Mouse (Mus musculus): ENCODE data around the gene Ccdc185. TPM values are rescaled to one million over a fixed set of nuclear protein-coding genes. Genes with fewer than 3 reads are reported as not detected.

Ccdc185 gene
- polyA plus RNA-seq, 1 experiment from 2014 or later = not detected

DNA sequence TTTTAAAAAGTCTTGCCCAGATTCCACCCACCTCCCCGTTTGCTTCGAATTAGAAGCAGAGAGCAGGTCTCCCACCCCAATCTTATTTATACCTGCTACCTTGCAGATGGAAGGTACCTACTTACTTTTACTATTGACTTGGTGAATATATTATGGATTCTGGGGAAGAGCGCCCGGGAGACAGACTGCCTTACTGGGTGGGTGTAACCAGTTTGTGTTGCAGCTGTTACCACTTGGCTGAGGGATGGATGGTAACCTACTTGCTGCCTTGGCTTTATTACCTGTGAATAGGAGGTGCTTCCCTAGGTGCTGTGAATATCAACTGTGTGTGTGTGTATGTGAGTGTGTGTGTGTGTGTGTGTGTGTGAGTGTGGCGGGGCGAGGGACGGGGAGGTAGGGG lies 26.6 kb upstream of the Ccdc185 start:
- Histone ChIP-seq H3K27ac (no peak overlapping the region), H3K4me2 (no peak overlapping the region), H3K4me1 (peaks cover 3% of the 10 kb centered on the region; the same call in 1 of the 2 replicates), H3K9me3 (no peaks in the 10 kb centered on the region), H3K36me3 (replicated peaks) (no peaks in the 10 kb centered on the region), H3K9ac (no peak overlapping the region), H3K27me3 (no peaks in the 10 kb centered on the region), H3K4me3 (replicated peaks) (no peak overlapping the region)
- no peak for ATAC-seq (ENCODE audit: low FRiP score)
- WGBS = 87% methylated on average over 7 of the region's 7 CpGs

DNA sequence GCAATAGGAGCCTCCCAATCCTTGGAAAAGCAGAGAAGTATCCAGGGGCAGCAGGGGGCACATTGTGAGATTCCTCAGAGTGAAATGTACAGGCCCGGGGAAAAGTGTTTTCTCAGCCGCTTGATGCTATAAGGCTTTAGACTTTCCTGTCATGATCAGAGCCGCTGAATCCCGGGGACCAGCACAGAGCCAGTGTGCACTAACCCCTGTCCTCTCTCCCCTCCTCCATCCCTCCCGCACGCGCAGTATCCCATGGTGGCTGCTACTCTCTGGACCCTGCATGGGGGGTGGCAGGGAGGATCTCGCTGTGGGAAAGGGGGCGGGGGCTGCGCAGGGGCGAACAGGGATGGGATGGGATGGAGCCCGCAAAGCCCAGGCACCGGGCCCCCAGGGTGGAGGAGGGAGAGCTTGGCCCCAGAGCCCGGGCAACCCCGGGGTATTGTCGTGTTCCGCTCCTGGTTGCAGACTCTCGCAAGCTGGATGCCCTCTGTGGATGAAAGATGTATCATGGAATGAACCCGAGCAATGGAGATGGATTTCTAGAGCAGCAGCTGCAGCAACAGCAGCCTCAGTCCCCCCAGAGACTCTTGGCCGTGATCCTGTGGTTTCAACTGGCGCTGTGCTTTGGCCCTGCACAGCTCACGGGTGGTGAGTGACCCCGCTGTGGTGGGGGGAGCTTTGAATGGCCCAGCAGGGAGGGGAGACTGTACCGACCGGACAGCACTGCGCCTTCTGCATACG lies 15.7 kb upstream of the Ccdc185 start:
- Histone ChIP-seq H3K27ac (peak overlapping the region; percentile 76), H3K4me2 (peak overlapping the region; percentile 96), H3K36me3 (replicated peaks) (no peaks in the 10 kb centered on the region), H3K9ac (peak overlapping the region; percentile 70), H3K9me3 (no peaks in the 10 kb centered on the region), H3K27me3 (peaks cover 43% of the 10 kb centered on the region), H3K4me1 (peaks cover 25% of the 10 kb centered on the region), H3K4me3 (replicated peaks) (peak overlapping the region; percentile 65)
- WGBS = under 1% methylated on average over 27 of the region's 27 CpGs
- ATAC-seq (ENCODE audit: low FRiP score) = peak; percentile 69

DNA sequence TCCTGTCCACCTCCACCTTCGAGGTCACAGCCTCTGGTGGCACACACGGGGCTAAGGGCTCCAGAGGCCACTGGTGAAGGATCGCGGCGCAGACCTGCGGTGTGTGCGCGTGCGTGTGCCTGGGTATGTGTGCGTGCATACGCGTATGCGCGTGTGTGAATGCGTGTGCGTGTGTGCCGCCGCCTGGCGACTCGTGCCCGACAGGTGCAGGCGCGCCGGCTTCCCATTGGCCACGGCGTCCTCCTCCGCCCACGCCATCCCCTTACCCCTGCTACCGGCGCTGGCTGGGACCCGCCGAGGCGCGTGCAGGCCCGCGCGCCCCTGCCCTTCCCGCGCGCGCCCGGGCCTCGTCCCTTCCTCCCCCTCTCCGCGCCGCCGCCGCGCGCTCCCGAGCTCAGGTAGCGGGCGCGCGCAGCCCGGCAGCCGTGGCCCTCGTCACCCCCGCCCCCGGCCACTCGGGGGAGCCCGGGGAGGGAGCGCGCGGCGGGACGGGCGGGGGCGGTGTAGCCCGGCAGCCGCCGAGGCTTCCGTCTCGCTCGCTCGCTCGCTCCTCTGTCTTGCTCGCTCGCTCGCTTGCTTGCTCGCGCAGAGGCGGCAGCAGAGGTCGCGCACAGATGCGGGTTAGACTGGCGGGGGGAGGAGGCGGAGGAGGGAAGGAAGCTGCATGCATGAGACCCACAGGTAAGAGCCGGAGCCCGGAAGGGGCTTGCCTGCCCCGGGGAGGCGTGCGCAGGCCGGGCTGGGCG lies 14.9 kb upstream of the Ccdc185 start, which contains the start of gene Susd4:
Gene Susd4, plus strand, starts transcription at position 145 of the 746 bp plus-strand sequence.
- peak; percentile 94 for ATAC-seq (ENCODE audit: low FRiP score)
- Histone ChIP-seq H3K4me1 (peaks cover 25% of the 10 kb centered on the region), H3K27ac (peak within 1 kb of the TSS; percentile 76), H3K9me3 (no peaks in the 10 kb centered on the region), H3K4me3 (replicated peaks) (peak within 1 kb of the TSS; percentile 65), H3K4me2 (peak within 1 kb of the TSS; percentile 96), H3K27me3 (peaks cover 43% of the 10 kb centered on the region), H3K36me3 (replicated peaks) (no peaks in the 10 kb centered on the region), H3K9ac (peak within 1 kb of the TSS; percentile 70)
- WGBS = 2% methylated on average over 93 of the region's 95 CpGs

DNA sequence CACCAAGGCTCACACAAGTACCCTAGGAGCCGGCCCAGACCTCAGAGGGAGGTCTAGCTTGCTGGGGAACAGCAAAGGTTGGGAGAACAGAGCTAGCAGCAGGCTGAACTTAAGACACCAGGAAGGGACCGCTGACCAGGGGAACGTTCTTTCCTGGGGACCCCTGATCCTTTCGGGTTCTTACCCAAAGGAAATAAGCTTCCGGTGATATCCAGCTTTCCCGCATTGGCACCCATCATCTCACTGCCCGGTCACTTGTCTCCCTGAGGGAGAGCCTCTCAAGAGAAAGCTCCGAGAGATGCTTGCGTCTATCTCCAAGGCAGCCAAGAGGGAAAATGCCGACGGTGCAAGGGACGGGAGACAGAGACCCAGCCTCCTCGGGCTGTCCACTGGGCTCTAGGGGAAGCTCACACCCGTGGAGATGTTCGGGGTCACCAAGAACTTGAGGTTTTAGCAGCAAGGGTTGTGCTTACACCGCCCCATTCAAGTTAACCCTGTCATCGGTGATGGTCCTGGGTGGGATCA lies 14.3 kb upstream of the Ccdc185 start:
- 6% methylated on average over 17 of the region's 17 CpGs for WGBS

DNA sequence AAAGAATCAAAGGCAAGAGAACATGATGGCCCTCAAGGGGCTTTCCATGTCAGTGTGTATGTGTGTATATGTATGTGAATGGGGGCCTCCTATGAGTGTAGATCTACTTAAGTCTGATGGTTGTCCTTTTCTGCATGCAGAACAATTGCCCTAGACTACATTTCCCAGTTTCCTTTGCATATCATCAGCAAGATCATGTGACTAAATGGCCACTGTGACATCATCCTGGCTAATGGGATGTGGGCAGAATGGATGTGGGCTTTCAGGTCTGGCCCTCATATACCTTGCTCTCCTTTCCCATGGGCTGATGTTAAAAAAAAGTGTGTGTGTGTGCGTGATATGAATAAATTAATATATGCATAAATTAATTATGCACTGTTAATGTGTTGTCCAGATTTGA lies 9.8 kb upstream of the Ccdc185 start:
- Histone ChIP-seq H3K4me1 (peaks cover 8% of the 10 kb centered on the region; the same call in 1 of the 2 replicates), H3K9ac (no peak overlapping the region), H3K9me3 (no peaks in the 10 kb centered on the region), H3K27me3 (peaks cover 24% of the 10 kb centered on the region), H3K4me3 (replicated peaks) (no peak overlapping the region), H3K27ac (no peak overlapping the region), H3K4me2 (no peak overlapping the region), H3K36me3 (replicated peaks) (no peaks in the 10 kb centered on the region)
- ATAC-seq (ENCODE audit: low FRiP score) = no peak
- WGBS = 89% methylated on average over 1 of the region's 1 CpGs

More for the DNA sequence above, 14.3 kb upstream of the Ccdc185 start:
- ATAC-seq (ENCODE audit: low FRiP score) = peak; percentile 51
- peak overlapping the region; percentile 96 for H3K4me2 ChIP-seq
- H3K4me3 ChIP-seq (replicated peaks) = peak overlapping the region; percentile 65
- H3K4me1 ChIP-seq = peaks cover 25% of the 10 kb centered on the region
- H3K27me3 ChIP-seq = peaks cover 43% of the 10 kb centered on the region
- no peaks in the 10 kb centered on the region for H3K9me3 ChIP-seq
- H3K9ac ChIP-seq = peak overlapping the region; percentile 70
- H3K36me3 ChIP-seq (replicated peaks) = no peaks in the 10 kb centered on the region
- H3K27ac ChIP-seq = peak overlapping the region; percentile 76; the same call in 1 of the 2 replicates

DNA sequence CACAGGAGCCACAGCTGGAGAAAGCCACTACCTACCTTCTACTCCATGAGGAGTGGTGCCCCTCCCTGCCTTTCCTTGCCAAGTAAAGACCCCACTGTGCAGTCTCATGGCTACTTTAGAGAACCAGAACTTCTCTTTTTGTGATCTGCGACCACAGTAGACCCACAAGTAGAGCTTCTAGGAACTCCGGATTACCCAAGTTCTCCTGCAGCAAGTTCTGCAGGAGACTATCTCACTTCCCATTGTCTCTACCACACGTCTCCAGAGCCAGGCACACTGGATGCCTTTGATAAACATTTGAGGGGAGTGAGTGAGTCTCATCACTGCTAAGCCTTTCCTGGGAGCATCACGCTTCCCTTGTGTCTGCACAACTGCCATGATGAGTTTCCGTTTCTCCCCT lies 5.9 kb upstream of the Ccdc185 start:
- Histone ChIP-seq H3K4me2 (no peak overlapping the region), H3K4me3 (replicated peaks) (no peak overlapping the region), H3K9ac (no peak overlapping the region), H3K27ac (no peak overlapping the region), H3K27me3 (no peaks in the 10 kb centered on the region), H3K36me3 (replicated peaks) (no peaks in the 10 kb centered on the region), H3K9me3 (no peaks in the 10 kb centered on the region), H3K4me1 (no peaks in the 10 kb centered on the region; the same call in 1 of the 2 replicates)
- 84% methylated on average over 5 of the region's 5 CpGs for WGBS
- no peak for ATAC-seq (ENCODE audit: low FRiP score)

DNA sequence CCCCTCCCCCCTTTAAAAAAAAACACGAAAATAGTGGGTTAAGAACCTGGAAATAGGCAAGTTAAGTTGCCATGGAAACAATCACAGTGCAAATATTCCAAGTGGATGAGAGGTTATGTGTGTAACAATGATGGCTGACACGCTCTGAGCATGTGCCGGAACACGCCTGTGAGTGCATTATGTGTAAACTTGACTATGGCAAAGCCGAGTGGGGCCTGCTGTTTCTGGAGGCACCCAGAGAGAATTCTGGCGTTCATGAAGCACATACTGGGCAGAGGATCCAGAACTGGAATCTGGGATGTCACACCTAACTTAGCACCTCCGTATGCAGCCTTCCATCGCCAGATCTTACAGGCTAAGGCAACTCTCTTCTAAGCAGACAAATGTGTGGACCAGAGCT lies 4.7 kb upstream of the Ccdc185 start:
- H3K4me2 ChIP-seq = no peak overlapping the region
- no peaks in the 10 kb centered on the region; the same call in 1 of the 2 replicates for H3K4me1 ChIP-seq
- no peak overlapping the region for H3K4me3 ChIP-seq (replicated peaks)
- H3K27ac ChIP-seq = no peak overlapping the region
- WGBS = 81% methylated on average over 8 of the region's 8 CpGs
- no peaks in the 10 kb centered on the region for H3K36me3 ChIP-seq (replicated peaks)
- ATAC-seq (ENCODE audit: low FRiP score) = no peak
- H3K9ac ChIP-seq = no peak overlapping the region
- no peaks in the 10 kb centered on the region for H3K9me3 ChIP-seq
- no peaks in the 10 kb centered on the region for H3K27me3 ChIP-seq

DNA sequence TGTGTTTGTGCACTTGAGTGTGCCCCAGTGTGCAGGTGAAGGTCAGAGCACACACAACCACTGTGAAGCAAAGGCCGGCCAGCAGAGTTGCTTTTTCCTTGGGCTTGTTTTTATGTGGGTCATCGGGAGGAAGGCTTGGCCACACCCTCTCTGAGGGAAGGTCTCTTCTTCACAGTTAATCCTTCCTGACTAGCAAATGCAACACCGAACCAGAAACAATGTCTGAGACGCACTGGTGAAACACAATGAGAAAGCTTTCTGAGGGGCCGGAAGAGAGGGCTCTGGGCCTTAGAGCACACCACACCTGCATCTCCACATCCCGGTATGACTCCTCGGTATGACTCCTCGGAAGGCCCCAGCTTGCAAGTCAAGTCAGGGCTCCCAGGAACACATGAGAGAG lies 2.3 kb upstream of the Ccdc185 start:
- Histone ChIP-seq H3K36me3 (replicated peaks) (no peaks in the 10 kb centered on the region), H3K27ac (no peak overlapping the region), H3K9ac (no peak overlapping the region), H3K27me3 (no peaks in the 10 kb centered on the region), H3K4me2 (no peak overlapping the region), H3K4me3 (replicated peaks) (no peak overlapping the region), H3K9me3 (no peaks in the 10 kb centered on the region), H3K4me1 (no peaks in the 10 kb centered on the region; the same call in 1 of the 2 replicates)
- WGBS = 61% methylated on average over 8 of the region's 8 CpGs
- no peak for ATAC-seq (ENCODE audit: low FRiP score)

DNA sequence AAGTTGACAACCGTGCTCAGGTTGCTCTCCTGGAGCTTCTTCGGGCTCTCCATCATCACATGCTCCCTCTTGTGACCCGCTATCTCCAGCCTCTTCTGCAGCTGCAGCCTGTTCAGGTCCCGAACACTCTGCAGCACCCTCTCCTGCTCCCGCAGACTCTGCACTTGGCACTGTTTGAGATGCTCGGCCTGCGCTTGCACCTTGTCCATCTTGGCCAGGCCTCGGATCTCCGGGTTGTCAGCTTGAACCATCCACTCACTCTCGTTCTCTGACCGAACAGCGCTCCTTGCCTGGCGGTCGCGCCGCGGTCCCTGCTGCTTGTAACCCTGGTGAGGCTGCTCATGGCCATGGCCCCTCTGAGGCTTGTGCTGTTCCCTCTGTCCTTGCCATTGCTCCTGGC lies 1.1 kb downstream of the Ccdc185 start:
- no peaks in the 10 kb centered on the region for H3K27me3 ChIP-seq
- H3K4me3 ChIP-seq (replicated peaks) = no peak overlapping the region
- H3K36me3 ChIP-seq (replicated peaks) = no peaks in the 10 kb centered on the region
- H3K4me2 ChIP-seq = no peak overlapping the region
- no peak overlapping the region for H3K27ac ChIP-seq
- no peak overlapping the region for H3K9ac ChIP-seq
- H3K9me3 ChIP-seq = no peaks in the 10 kb centered on the region
- no peak for ATAC-seq (ENCODE audit: low FRiP score)
- no peaks in the 10 kb centered on the region; the same call in 1 of the 2 replicates for H3K4me1 ChIP-seq
- WGBS = 90% methylated on average over 17 of the region's 17 CpGs

DNA sequence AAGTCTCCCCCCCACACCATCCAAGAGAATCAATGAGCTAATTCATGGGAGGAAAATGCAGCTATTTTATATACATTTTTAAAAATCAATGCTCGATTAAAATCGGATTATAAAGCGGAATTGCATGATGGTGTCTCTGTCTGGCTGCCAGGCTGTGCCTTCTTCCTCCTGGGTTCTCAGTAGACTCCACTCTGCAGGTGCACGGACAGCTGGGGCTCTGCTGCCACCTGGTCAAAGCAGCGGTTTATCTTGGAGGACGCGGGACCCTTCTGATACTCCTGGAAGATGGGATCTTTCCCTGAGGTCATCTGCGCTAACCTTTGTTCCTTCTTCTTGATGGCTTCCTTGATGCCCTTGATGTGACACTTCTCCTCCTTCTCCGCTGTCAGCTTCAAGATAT lies 1.9 kb downstream of the Ccdc185 start:
- no peaks in the 10 kb centered on the region for H3K9me3 ChIP-seq
- no peak overlapping the region for H3K27ac ChIP-seq
- no peak overlapping the region for H3K4me3 ChIP-seq (replicated peaks)
- no peaks in the 10 kb centered on the region; the same call in 1 of the 2 replicates for H3K4me1 ChIP-seq
- no peaks in the 10 kb centered on the region for H3K36me3 ChIP-seq (replicated peaks)
- H3K9ac ChIP-seq = no peak overlapping the region
- no peak for ATAC-seq (ENCODE audit: low FRiP score)
- no peaks in the 10 kb centered on the region for H3K27me3 ChIP-seq
- 92% methylated on average over 9 of the region's 9 CpGs for WGBS
- no peak overlapping the region for H3K4me2 ChIP-seq

DNA sequence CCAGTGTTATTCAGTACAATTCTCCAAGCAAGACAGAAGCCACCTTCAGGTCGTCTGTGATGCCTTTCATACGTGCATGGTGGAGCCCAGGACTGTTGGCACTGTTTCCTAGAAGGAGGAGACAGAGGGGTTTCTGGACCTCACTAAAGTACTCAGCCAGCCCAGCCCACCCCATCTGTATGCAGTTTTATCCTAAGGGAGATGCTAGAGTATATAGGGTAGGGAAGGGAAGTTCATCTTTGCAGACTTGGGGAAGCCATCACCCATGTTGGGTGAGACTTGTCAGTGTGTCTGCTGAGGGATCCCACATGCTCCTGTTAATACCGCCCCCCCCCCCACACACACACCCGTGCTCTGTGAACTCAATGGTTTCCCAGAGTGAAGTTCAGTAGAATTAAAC lies 13.1 kb downstream of the Ccdc185 start:
- Histone ChIP-seq H3K27me3 (no peaks in the 10 kb centered on the region), H3K4me3 (replicated peaks) (no peak overlapping the region), H3K27ac (no peak overlapping the region), H3K9ac (no peak overlapping the region), H3K9me3 (no peaks in the 10 kb centered on the region), H3K4me1 (no peaks in the 10 kb centered on the region), H3K36me3 (replicated peaks) (no peaks in the 10 kb centered on the region), H3K4me2 (no peak overlapping the region)
- no peak for ATAC-seq (ENCODE audit: low FRiP score)
- 63% methylated on average over 4 of the region's 4 CpGs for WGBS

DNA sequence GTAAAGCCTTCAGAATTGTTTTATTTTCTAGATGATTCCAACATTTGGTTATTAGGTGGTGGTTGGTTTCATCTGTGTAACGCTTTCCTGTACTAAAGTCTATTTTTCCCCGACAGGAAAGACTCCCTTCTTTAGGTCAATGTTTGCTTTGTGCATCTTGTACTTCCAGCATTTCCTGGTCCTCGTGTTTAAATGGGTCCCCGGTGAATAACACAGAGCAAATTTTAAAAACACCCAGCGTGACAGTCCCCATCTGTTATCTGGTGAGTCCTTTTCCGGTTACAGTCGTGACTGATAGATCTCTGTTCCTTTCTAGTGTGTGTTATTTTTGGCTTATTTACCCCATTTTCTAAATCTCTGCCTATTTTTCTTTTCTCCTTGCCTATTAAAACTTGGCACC lies 16.3 kb downstream of the Ccdc185 start:
- Histone ChIP-seq H3K4me3 (replicated peaks) (no peak overlapping the region), H3K27ac (no peak overlapping the region), H3K9ac (no peak overlapping the region), H3K4me1 (peaks cover 4% of the 10 kb centered on the region; the same call in 1 of the 2 replicates), H3K36me3 (replicated peaks) (no peaks in the 10 kb centered on the region), H3K4me2 (no peak overlapping the region), H3K27me3 (no peaks in the 10 kb centered on the region), H3K9me3 (no peaks in the 10 kb centered on the region)
- 83% methylated on average over 7 of the region's 7 CpGs for WGBS
- no peak for ATAC-seq (ENCODE audit: low FRiP score)

Data from forebrain, embryonic 12.5 days (tissue).